Mouse (Mus musculus) testis, adult 2 months (tissue): ENCODE measurements around the gene Prkrip1. TPM values are rescaled to one million over a fixed set of nuclear protein-coding genes. Genes with fewer than 3 reads are reported as not detected.
A peak's percentile ranks its signal among the peaks of the same experiment; 100 is the strongest.

Experiments
- H3K27ac ChIP-seq: fragments of 200-500 bp; 2 replicates; pipeline ENCODE4 v1.5.1; 2012; ENCODE audit warnings: low read depth, low read length; ENCODE audit not compliant: control insufficient read depth, insufficient read depth
- H3K27me3 ChIP-seq: fragments of 200-500 bp; 2 replicates; pipeline ENCODE4 v1.6.1; 2012; ENCODE audit warnings: mild to moderate bottlenecking, low read length, moderate library complexity; ENCODE audit not compliant: control insufficient read depth, insufficient read depth
- H3K36me3 ChIP-seq: fragments of 200-500 bp; 2 replicates; pipeline ENCODE4 v1.6.1; 2012; ENCODE audit warnings: mild to moderate bottlenecking, low read length; ENCODE audit not compliant: control insufficient read depth, insufficient read depth
- H3K4me1 ChIP-seq: fragments of 200-500 bp; 2 replicates; pipeline ENCODE4 v1.6.1; 2012; ENCODE audit warnings: low read length; ENCODE audit not compliant: control insufficient read depth, insufficient read depth
- H3K4me3 ChIP-seq: fragments of 200-500 bp; 2 replicates; pipeline ENCODE4 v1.5.1; 2012; ENCODE audit warnings: low read depth, mild to moderate bottlenecking, low read length, moderate library complexity, mixed read lengths; ENCODE audit not compliant: control insufficient read depth
- CTCF ChIP-seq: fragments of 200-500 bp; IDR thresholded peaks from 2 replicates; pipeline ENCODE4 v1.5.1; 2012; ENCODE audit warnings: low read depth, mild to moderate bottlenecking, inconsistent platforms, low read length, moderate library complexity; ENCODE audit not compliant: control insufficient read depth, insufficient read depth, insufficient replicate concordance
- POLR2A ChIP-seq: fragments of 200-500 bp; IDR thresholded peaks from 2 replicates; pipeline ENCODE4 v1.6.1; 2012; ENCODE audit warnings: low read depth, mild to moderate bottlenecking, inconsistent platforms, low read length, moderate library complexity; ENCODE audit not compliant: control insufficient read depth
- polyA plus RNA-seq: library from polyadenylated mRNA; depleted of rRNA; stranded (reverse); fragments of >200 nt; gene quantifications from 2 replicates; pipeline ENCODE4 v1.2.3, GENCODE M21; 2012; rRNA removed

Gene Prkrip1
- polyA plus RNA-seq, result 26.0 and 27.9 TPM in 2 replicates

DNA sequence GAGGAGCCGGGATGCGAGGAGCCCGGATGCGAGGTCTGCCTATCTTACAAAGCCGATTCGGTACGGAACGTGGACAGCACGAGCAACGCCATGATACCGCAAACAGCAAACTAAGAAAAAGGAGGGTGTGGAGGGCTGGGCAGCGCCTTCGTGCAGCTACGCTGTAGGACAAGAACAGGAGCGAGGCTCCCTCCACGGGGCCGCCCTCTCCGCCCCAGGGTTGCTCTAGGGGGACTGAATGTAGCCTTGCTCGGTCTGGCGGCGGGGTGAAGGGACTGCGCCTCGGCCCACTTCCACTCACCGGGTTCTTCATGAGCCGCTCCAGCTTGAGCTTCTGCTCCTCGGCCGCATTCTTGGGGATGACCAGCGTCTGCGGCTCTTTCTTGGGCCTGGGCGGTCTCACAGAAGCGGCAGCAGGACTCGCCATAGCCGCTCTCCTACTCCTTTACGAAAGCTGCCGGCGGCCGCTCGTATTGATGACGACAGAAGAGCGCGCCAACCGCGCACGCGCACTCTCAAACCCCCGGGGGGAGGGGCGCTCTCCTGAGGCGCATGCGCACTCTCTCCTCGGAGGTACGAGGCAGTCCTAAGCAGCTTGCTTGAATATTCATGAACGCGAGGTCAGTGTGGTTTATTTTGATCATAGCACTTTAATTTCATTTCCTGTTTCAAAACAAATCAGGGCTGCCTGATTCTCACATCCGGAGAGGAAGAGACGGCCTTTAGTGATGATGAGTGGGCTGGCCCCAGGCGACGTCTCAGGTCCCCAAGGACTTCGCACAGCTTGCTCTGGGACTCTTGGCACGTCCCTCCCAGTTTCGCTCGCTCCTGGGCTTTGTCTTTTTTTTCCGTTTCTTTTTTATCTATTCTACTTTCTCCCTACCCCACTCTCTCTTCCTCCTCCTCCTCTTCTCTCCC is at the start of gene Prkrip1:
Gene Prkrip1 (minus strand): TSS at position 490 of the 918 bp plus-strand sequence.
- no peaks in the 10 kb centered on the region for H3K27me3 ChIP-seq
- peaks cover 7% of the 10 kb centered on the region for H3K4me1 ChIP-seq
- TF ChIP-seq POLR2A (peak; percentile 89), CTCF (no peak)
- peak within 1 kb of the TSS; percentile 76 for H3K27ac ChIP-seq
- no peaks in the 10 kb centered on the region; the same call in 1 of the 2 replicates for H3K36me3 ChIP-seq
- H3K4me3 ChIP-seq, result peak within 1 kb of the TSS; percentile 99

DNA sequence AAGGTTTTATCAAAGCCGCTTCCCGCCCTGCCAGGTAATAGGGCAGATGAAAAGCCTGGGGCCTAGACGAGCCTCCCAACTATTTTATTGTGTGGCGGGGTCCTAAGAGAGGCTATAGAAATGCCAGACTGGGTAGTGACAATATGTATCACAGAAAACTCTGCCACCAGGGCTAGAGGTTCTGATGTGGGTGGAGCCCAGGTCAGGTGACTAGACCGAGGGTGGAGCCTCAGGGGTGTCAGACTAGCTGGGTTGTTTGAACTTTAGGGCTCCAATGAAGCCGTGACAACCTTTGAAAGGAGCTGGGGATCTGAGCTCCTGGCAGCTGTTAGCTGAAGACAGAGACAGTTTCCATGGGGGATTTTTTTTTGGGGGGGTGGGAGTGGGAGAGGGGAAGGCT is 49.7 kb upstream of the Prkrip1 start:
- Histone ChIP-seq H3K4me3 (no peak overlapping the region), H3K36me3 (no peaks in the 10 kb centered on the region), H3K27me3 (no peaks in the 10 kb centered on the region), H3K27ac (no peak overlapping the region), H3K4me1 (peaks cover 38% of the 10 kb centered on the region)
- TF ChIP-seq CTCF (no peak), POLR2A (no peak)

DNA sequence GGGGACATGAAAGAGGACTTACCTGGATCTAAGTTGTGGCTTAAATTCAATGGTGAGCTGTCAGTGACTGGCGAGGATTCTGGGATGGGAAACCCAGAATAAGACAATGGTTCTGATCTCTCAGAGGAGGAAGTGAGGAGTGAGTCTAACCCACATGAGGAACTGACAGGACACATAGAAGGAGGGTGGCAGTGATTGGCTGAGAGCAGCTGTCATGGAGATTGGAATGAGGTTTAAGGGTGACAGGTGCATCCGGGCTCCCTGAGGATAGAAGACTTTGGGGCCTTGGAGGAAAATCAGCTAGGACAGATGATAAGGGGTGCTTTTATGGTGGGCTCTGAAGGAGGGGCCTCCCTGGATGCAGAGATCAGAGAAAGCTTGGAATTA is 47.7 kb upstream of the Prkrip1 start, which contains the start of gene Sh2b2:
Gene Sh2b2 (minus strand): TSS at position 105 of the 387 bp plus-strand sequence.
- H3K27ac ChIP-seq, result peak within 1 kb of the TSS; percentile 92
- no peaks in the 10 kb centered on the region for H3K36me3 ChIP-seq
- peak within 1 kb of the TSS; percentile 84 for H3K4me3 ChIP-seq
- peaks cover 29% of the 10 kb centered on the region for H3K4me1 ChIP-seq
- no peaks in the 10 kb centered on the region for H3K27me3 ChIP-seq
- TF ChIP-seq CTCF (no peak), POLR2A (no peak)

DNA sequence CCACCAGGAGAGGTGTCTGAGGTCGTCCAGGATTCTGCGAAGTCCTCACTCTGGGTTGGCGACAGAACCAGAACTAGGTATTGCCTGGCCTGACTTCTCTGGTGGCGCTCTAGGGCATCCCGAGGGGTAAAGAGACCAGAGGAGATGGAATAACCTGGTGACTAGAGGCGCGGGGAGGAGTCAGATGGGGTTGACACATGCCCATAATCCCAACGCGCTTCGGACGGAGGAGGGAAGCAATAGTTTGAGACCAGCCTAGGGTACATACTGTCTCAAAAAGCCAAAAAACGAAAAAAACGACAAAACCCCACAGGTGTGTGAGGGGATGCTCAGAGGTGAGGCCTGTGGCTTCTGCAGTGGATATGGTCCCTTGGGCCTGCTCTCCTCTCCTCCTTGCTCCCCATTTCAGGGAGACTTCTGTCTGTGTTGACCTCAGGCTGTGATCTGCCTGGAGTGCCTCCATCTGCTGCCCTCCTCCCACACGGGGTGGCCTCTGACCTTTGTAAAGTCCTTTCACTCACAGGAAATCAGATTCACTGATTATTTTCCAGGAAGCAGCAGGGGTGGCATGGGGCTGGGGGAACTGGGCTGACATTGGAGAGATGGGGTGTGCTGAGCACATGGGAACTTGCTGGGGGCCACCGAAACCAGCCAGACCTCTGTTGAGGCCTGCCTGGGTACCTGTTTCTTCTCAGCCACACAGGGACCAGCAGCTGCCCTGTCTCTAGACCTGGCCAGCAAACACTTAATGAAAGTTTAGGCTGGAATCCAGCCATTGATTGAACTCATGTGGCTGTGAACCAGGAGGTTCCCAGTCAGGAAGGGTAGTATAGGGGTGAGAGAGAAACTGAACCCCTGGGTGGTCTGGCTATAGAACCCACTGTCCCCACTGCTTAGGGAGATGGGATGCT is 47.0 kb upstream of the Prkrip1 start:
- H3K27ac ChIP-seq, result peak overlapping the region; percentile 92

DNA sequence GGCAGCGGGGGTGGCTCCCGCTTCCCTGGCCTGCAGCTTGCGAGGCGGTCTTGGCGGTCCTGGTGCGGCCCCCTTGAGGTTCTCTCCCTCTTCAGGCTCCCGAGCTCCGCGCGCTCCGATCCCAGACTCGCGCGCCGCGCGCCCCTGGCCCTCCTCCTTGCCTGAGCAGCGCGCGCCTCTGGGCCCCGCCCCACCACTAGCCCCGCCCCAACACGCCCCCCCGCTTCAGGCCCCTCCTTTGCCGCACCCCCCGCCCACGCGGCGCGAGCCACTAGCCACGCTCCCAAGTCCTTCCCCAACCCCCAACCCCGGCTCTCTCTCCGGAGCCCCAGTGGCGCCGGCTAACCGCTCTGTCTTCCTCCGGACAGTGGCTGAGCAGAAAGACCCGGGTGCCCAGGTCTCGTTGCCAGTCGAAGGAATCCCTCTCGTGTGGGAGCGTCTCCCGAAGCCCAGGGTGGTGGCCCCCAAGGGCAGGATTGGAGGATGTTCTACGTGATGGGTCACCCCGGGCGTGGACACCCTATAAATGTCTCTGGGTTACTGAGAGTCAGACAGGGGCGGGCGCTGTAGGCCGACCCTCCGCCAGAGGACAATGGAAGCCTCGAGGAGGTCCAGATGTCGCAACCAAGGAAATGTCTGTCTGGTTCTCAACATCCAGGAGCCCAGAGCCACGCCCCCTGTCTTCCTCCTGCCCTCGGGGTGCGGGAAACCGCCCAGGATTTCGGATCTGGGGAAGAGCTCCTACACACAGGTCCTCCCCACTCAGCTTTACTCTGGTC is 46.2 kb upstream of the Prkrip1 start:
- H3K4me1 ChIP-seq, result peaks cover 29% of the 10 kb centered on the region
- TF ChIP-seq POLR2A, result no peak
- TF ChIP-seq CTCF, result no peak
- peak overlapping the region; percentile 86 for H3K4me3 ChIP-seq
- H3K27me3 ChIP-seq, result no peaks in the 10 kb centered on the region
- H3K27ac ChIP-seq, result peak overlapping the region; percentile 92
- no peaks in the 10 kb centered on the region for H3K36me3 ChIP-seq

More for the DNA sequence above, 47.0 kb upstream of the Prkrip1 start:
- H3K27me3 ChIP-seq, result no peaks in the 10 kb centered on the region
- peak overlapping the region; percentile 84 for H3K4me3 ChIP-seq
- H3K36me3 ChIP-seq, result no peaks in the 10 kb centered on the region
- peaks cover 29% of the 10 kb centered on the region for H3K4me1 ChIP-seq
- no peak for TF ChIP-seq POLR2A
- TF ChIP-seq CTCF, result no peak

DNA sequence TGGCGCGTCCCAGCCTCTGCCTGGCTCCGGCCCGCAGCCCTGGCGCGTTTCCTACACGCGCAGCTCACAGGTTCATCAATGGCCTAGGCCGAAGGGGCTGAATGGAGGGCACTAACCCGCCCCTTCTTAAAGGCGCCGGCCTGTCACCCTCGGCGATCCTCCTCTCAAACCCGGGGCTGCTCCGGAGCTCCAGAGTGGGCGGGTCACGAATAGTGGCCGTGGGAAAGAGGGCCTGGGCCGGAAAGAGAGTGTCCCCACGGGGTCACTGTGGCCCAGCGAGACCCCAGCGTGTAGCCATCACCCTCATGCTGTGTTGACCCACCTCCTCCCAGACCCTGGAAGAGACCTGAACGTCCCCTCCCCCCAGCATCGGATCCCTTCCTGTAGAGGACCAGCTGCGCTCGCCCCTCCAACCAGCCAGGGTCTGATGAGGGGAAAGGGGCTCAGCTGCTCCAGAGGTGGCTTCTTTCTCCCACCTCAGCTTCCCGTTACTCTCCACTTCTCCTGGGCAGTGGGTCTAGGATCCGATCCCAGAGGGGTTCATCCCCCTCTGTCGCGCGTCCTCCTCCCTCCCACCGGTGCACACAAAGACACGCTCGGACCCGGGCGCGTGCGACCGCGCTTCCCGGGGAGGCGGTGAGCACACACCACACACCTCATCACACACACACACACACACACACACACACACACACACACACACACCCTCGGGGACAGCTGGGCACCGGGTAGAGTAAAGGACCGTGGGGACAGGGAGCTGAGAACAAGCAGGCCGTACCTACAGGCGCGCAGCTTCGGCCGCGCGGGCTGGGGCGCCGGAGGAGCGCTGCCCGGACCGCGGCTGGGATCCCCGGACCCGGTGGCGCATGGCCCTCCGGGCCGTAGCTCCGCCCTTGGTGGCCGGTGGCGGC is 45.3 kb upstream of the Prkrip1 start:
- H3K4me1 ChIP-seq, result peaks cover 29% of the 10 kb centered on the region
- TF ChIP-seq CTCF (no peak), POLR2A (0 out of 2 replicates have a peak, but pooled peaks have one; percentile 8)
- H3K27ac ChIP-seq, result no peak overlapping the region

More for the DNA sequence above, 45.3 kb upstream of the Prkrip1 start:
- H3K4me3 ChIP-seq, result peak overlapping the region; percentile 86
- no peaks in the 10 kb centered on the region for H3K27me3 ChIP-seq
- H3K36me3 ChIP-seq, result no peaks in the 10 kb centered on the region
